ENCODE assay signal across 9 mouse cellular contexts in the genomic region with DNA sequence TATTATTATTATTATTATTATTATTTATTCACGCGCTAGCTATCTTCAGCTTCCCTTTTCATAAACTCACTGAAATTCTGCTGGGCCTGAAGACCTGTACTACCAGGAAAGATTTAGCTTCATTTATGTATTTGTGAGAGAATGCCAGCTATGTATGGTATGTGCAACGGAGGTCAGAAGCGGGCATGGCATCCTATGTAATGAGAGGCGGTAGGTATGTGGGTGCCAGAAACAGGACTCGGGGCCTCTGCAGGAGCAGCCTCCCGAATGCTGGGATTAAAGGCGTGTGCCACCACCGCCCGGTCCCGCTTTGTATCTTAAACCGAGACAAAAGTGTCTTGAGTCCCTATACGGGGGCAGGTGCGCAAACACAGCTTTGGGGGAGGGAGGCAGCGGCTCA. TPM values are rescaled to one million over a fixed set of nuclear protein-coding genes. Genes with fewer than 3 reads are reported as not detected.
DNase-seq lines count a peak whose midpoint lies in the region; ATAC-seq and TF ChIP-seq lines count a peak whose summit lies in the region.
"Had no signal": no experiment of that assay in that cellular context is flagged by ENCODE, and none has a peak within 500 bp of the region (broad histone marks: within the 10 kb centered on the region; RNA-seq: fewer than 3 reads in every experiment).

No protein-coding gene starts in this region.

- peak overlapping the region; percentile 75 for H3K4me3 ChIP-seq in heart, embryonic 15.5 days
- H3K4me3 ChIP-seq in G1E (ENCODE audit: low read depth, low read length) = peak overlapping the region; percentile 83
- H3K4me3 ChIP-seq in forebrain, postnatal 0 days (ENCODE audit: low read depth, low read length) = peak overlapping the region; percentile 69

- intact Hi-C loops in heart, postnatal 36 days (cut with DNase I) = loop anchor here (2.0 kb wide), 1 partner anchor 58 kb away; a partner anchor contains a TSS

- WGBS in heart, embryonic 15.5 days = 6% methylated on average over 15 of the region's 15 CpGs
- WGBS in forebrain, postnatal 0 days = 9% methylated on average over 15 of the region's 15 CpGs

- no peak for TF ChIP-seq CTCF in G1E (IDR thresholded peaks at IDR 0.05; ENCODE audit: low read depth, low read length)
- TF ChIP-seq CTCF in forebrain, postnatal 0 days (IDR thresholded peaks at IDR 0.05; ENCODE audit: low read depth) = no peak

- H3K27me3 ChIP-seq in heart, embryonic 15.5 days = no peaks in the 10 kb centered on the region
- H3K27me3 ChIP-seq in G1E (ENCODE audit: insufficient read depth, low read length) = no peaks in the 10 kb centered on the region
- no peaks in the 10 kb centered on the region for H3K27me3 ChIP-seq in forebrain, postnatal 0 days (ENCODE audit: insufficient read depth, low read length)
- H3K27me3 ChIP-seq: Patski had no signal

- ATAC-seq in heart, embryonic 15.5 days (replicated peaks; ENCODE audit: insufficient number of reproducible peaks, insufficient read depth, low FRiP score, low read depth) = no peak
- ATAC-seq in G1E (ENCODE audit: extremely low read depth, insufficient number of reproducible peaks, low FRiP score, poor library complexity, severe bottlenecking) = no peak
- peak; percentile 16 for ATAC-seq in forebrain, postnatal 0 days

- H3K4me1 ChIP-seq in heart, embryonic 15.5 days (replicated peaks) = peaks cover 21% of the 10 kb centered on the region
- peaks cover 45% of the 10 kb centered on the region for H3K4me1 ChIP-seq in G1E (ENCODE audit: insufficient read depth, low read depth, low read length)
- peaks cover 6% of the 10 kb centered on the region; the same call in 1 of the 2 replicates for H3K4me1 ChIP-seq in forebrain, postnatal 0 days (ENCODE audit: insufficient read depth)

- peak overlapping the region; percentile 79 for H3K9ac ChIP-seq in heart, embryonic 15.5 days
- peak overlapping the region; percentile 84 for H3K9ac ChIP-seq in forebrain, postnatal 0 days

- DNase-seq in heart, postnatal 36 days = no peak
- DNase-seq in G1E (ENCODE audit: low spot score) = no peak
- DNase-seq in forebrain, postnatal 0 days = no peak
- DNase-seq in mesoderm, embryonic 11.5 days (ENCODE audit: low read depth, low spot score) = peak; percentile 41
- no peak for DNase-seq in gastrocnemius, postnatal 4 days (ENCODE audit: low spot score in 2 of 2)
- DNase-seq in retina, embryonic 14.5 days (ENCODE audit: low spot score) = no peak
- no peak for DNase-seq in layer of hippocampus, adult 9-11 months

- no peaks in the 10 kb centered on the region for H3K9me3 ChIP-seq in heart, embryonic 15.5 days (replicated peaks)
- no peaks in the 10 kb centered on the region for H3K9me3 ChIP-seq in G1E (replicated peaks)
- no peaks in the 10 kb centered on the region for H3K9me3 ChIP-seq in forebrain, postnatal 0 days (ENCODE audit: low read length)

- H3K36me3 ChIP-seq in heart, embryonic 15.5 days = peaks cover 36% of the 10 kb centered on the region; the same call in 1 of the 2 replicates
- peaks cover 82% of the 10 kb centered on the region for H3K36me3 ChIP-seq in G1E (replicated peaks)
- H3K36me3 ChIP-seq in forebrain, postnatal 0 days (ENCODE audit: insufficient read depth) = peaks cover 57% of the 10 kb centered on the region

- peak overlapping the region; percentile 91 for H3K27ac ChIP-seq in heart, embryonic 15.5 days
- H3K27ac ChIP-seq in forebrain, postnatal 0 days (ENCODE audit: low read depth, low read length) = peak overlapping the region; percentile 89

- peak overlapping the region; percentile 89 for H3K4me2 ChIP-seq in heart, embryonic 15.5 days
- H3K4me2 ChIP-seq in forebrain, postnatal 0 days (ENCODE audit: low read depth) = peak overlapping the region; percentile 92

RNA-seq across cellular contexts. Expression of a gene that starts 0.6 kb away (rescaled TPM):
- 17.6 and 24.8 TPM in 2 replicates for polyA plus RNA-seq in heart, embryonic 15.5 days (2015; fragmentation: Nextera tagmentation; extraction: Ambion mirVana)
- 1 to 10 TPM in 1 of 2 experiments, under 1 TPM in 1; 0.94 to 1.9 TPM for total RNA-seq in heart, postnatal 36 days (2021)
- total RNA-seq in G1E (2014; fragmentation: Nextera tagmentation) (4.3 and 5.0 TPM in 2 replicates), G1E (2017) (10.9 and 12.4 TPM in 2 replicates)
- 19.8 and 23.3 TPM in 2 replicates for polyA plus RNA-seq in G1E (2012)
- total RNA-seq in forebrain, postnatal 0 days (2014; rRNA removed) = 32.1 and 42.4 TPM in 2 replicates
- polyA plus RNA-seq in forebrain, postnatal 0 days (2015; fragmentation: Nextera tagmentation; extraction: Ambion mirVana) = 30.7 and 34.4 TPM in 2 replicates
- 1 to 10 TPM; 7.1 to 7.7 TPM for total RNA-seq in gastrocnemius, postnatal 4 days (2021)

RNA-seq across cellular contexts. Expression of a gene that starts 9.5 kb away (rescaled TPM):
- polyA plus RNA-seq in heart, embryonic 15.5 days (2015; fragmentation: Nextera tagmentation; extraction: Ambion mirVana) = 59.6 and 79.0 TPM in 2 replicates
- 10 to 100 TPM; 33.3 to 34.7 TPM for total RNA-seq in heart, postnatal 36 days (2021)
- 53.9 and 65.8 TPM in 2 replicates for total RNA-seq in G1E (2014; fragmentation: Nextera tagmentation)
- total RNA-seq in G1E (2017) = 28.5 and 34.1 TPM in 2 replicates
- polyA plus RNA-seq in G1E (2012) = 243 and 284 TPM in 2 replicates
- total RNA-seq in forebrain, postnatal 0 days (2014; rRNA removed) = 136 and 138 TPM in 2 replicates
- polyA plus RNA-seq in forebrain, postnatal 0 days (2015; fragmentation: Nextera tagmentation; extraction: Ambion mirVana) = 201 and 206 TPM in 2 replicates
- 10 to 100 TPM; 36.5 to 39.6 TPM for total RNA-seq in gastrocnemius, postnatal 4 days (2021)

RNA-seq across cellular contexts. Expression of a gene that starts 16.7 kb away (rescaled TPM):
- polyA plus RNA-seq in heart, embryonic 15.5 days (2015; fragmentation: Nextera tagmentation; extraction: Ambion mirVana) = 80.2 and 82.4 TPM in 2 replicates
- total RNA-seq in heart, postnatal 36 days (2021) = 10 to 100 TPM; 72.7 to 86.8 TPM
- 19.1 and 22.2 TPM in 2 replicates for total RNA-seq in G1E (2014; fragmentation: Nextera tagmentation)
- 38.0 and 39.1 TPM in 2 replicates for total RNA-seq in G1E (2017)
- 22.6 and 33.3 TPM in 2 replicates for polyA plus RNA-seq in G1E (2012)
- total RNA-seq in forebrain, postnatal 0 days (2014; rRNA removed) = 42.9 and 46.0 TPM in 2 replicates
- 52.6 and 58.3 TPM in 2 replicates for polyA plus RNA-seq in forebrain, postnatal 0 days (2015; fragmentation: Nextera tagmentation; extraction: Ambion mirVana)
- total RNA-seq in gastrocnemius, postnatal 4 days (2021) = 10 to 100 TPM; 46.6 to 47.7 TPM

RNA-seq across cellular contexts. Expression of a gene that starts 24.1 kb away (rescaled TPM):
- 34.0 and 57.7 TPM in 2 replicates for polyA plus RNA-seq in heart, embryonic 15.5 days (2015; fragmentation: Nextera tagmentation; extraction: Ambion mirVana)
- 10 to 100 TPM; 19.8 to 22.2 TPM for total RNA-seq in heart, postnatal 36 days (2021)
- total RNA-seq in G1E (2014; fragmentation: Nextera tagmentation) (26.1 and 34.9 TPM in 2 replicates), G1E (2017) (51.0 and 60.9 TPM in 2 replicates)
- polyA plus RNA-seq in G1E (2012) = 41.0 and 71.7 TPM in 2 replicates
- 62.8 and 64.2 TPM in 2 replicates for total RNA-seq in forebrain, postnatal 0 days (2014; rRNA removed)
- 82.2 and 93.3 TPM in 2 replicates for polyA plus RNA-seq in forebrain, postnatal 0 days (2015; fragmentation: Nextera tagmentation; extraction: Ambion mirVana)
- 10 to 100 TPM; 23.6 to 26.2 TPM for total RNA-seq in gastrocnemius, postnatal 4 days (2021)

RNA-seq across cellular contexts. Expression of a gene that starts 42.4 kb away (rescaled TPM):
- 38.1 and 61.6 TPM in 2 replicates for polyA plus RNA-seq in heart, embryonic 15.5 days (2015; fragmentation: Nextera tagmentation; extraction: Ambion mirVana)
- 10 to 100 TPM; 31.0 to 31.4 TPM for total RNA-seq in heart, postnatal 36 days (2021)
- 32.8 and 66.2 TPM in 2 replicates for total RNA-seq in G1E (2014; fragmentation: Nextera tagmentation)
- total RNA-seq in G1E (2017) = 149 and 150 TPM in 2 replicates
- polyA plus RNA-seq in G1E (2012) = 13.9 and 16.9 TPM in 2 replicates
- total RNA-seq in forebrain, postnatal 0 days (2014; rRNA removed) = 30.9 and 33.2 TPM in 2 replicates
- polyA plus RNA-seq in forebrain, postnatal 0 days (2015; fragmentation: Nextera tagmentation; extraction: Ambion mirVana) = 67.7 and 75.2 TPM in 2 replicates
- total RNA-seq in gastrocnemius, postnatal 4 days (2021) = 10 to 100 TPM; 46.6 to 46.7 TPM
